Mouse (Mus musculus): ENCODE data around the gene Sema3f. TPM values are rescaled to one million over a fixed set of nuclear protein-coding genes. Genes with fewer than 3 reads are reported as not detected.

The Sema3f gene
- polyA plus RNA-seq, 1 experiment from 2014 or later, result 16.4 TPM

DNA sequence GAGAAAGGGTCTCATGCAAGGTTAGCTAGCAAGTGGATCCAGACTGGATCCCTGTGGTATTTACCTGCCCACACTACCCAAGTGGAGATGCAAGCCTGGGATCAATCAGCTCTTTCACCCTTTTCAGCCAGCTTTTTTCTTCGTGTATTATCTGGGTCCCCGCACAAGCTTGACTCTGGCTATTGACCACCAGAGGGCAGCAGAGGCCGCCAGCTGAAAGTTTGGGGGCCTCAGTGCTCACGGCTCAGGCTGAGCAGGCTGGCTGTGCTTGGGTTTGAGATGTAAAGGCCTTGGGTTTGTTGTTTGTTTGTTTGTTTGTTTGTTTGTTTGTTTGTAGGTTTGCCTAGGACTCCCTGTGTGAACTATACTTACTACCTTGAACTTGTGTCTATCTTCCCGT lies 64.7 kb downstream of the Sema3f start:
- Histone ChIP-seq H3K36me3 (no peaks in the 10 kb centered on the region), H3K27ac (no peak overlapping the region), H3K4me1 (replicated peaks) (peaks cover 41% of the 10 kb centered on the region), H3K4me3 (no peak overlapping the region), H3K9me3 (no peaks in the 10 kb centered on the region), H3K27me3 (ENCODE audit: insufficient read depth, poor library complexity, severe bottlenecking) (0 out of 2 replicates have a peak, but pooled peaks cover 4% of the 10 kb centered on the region)
- 9% methylated on average over 5 of the region's 5 CpGs for WGBS
- DNase-seq (ENCODE audit: low spot score), result peak; percentile 86

DNA sequence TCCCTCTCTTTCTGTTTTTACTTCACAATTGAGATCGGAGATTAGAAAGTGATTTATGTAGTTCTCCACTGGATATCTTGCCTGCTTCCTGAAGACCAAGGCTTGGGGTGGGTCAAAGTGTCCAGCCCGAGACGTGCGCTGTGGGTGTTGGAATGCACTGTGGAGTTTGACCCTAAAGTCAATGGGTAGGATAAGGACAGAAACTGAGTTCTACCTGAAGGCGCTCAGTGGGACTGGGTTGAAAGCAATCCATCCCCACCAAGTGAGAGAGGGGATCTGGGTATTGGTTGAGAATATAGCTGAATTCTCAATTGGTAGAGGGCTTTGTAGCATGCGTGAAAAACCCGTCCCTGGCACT lies 65.1 kb downstream of the Sema3f start:
- DNase-seq (ENCODE audit: low spot score), result no peak
- H3K27ac ChIP-seq, result peak overlapping the region; percentile 90
- no peaks in the 10 kb centered on the region for H3K36me3 ChIP-seq
- WGBS, result 61% methylated on average over 7 of the region's 7 CpGs
- peak overlapping the region; percentile 52; the same call in 1 of the 2 replicates for H3K4me3 ChIP-seq
- H3K9me3 ChIP-seq, result no peaks in the 10 kb centered on the region
- H3K4me1 ChIP-seq (replicated peaks), result peaks cover 41% of the 10 kb centered on the region
- 0 out of 2 replicates have a peak, but pooled peaks cover 2% of the 10 kb centered on the region for H3K27me3 ChIP-seq (ENCODE audit: insufficient read depth, poor library complexity, severe bottlenecking)

DNA sequence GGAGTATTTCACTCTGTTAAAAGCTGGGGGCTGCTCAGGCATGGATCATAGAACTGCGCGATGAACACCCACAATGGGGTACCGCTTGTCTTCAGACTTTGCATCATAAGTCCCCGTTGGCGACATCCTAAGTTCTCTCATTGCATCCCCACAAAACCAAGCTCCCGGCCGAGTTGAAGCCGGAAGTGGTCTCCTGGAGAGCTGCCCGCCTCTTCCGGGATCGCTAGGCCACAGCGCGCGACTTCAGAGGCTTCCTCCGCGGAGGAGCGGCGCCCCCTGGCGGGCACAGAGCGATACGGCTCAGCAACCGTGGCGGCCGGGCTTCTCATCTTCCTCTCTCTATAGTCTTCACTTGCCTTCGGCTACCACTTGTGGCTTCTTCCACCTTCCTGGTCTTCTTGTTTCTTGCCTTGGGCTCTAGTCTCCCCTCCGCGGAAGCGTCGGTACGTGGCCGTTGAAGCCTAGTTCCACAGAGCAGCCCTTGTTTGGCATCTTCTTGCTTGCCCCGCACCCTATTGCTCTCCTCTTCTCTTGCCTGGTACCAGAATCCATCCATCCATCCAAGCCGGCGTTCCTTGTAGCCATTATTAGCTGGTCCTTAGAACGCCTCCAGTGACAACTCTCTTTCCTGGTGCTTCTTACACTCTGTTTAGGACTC lies 65.7 kb downstream of the Sema3f start:
- peak overlapping the region; percentile 90 for H3K27ac ChIP-seq
- 6% methylated on average over 35 of the region's 35 CpGs for WGBS

DNA sequence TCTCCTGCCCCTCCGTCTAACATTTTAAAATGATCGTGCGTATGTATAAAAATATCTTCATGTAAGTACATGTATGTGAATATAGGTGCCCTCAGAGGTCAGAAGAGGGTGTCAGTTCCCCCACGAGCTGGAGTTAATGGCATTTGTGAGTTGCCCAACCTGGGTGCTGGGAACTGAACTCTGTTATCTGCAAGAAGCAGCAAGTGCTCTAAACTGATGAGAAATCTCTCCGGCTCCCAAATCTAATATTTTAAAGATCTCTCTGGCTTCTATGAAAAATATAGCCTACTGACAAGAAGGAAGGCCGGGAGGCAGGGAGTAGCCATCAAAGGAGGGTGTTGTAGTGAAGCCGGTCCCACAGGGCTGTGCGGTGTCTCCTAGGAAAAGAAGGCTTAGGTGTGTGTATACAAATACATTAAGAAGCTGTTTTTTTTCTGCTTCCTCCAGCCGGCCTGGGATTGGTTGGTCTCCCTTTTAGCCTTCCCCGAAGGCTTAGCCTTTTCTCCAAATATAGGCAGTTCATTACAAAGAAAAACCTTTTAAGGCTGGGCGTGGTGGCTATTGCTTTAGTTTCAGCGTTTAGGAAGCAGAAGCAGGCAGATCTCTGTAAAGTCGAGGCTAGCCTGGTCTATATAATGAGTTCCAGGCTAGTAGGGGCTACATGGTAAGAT lies 66.6 kb downstream of the Sema3f start:
- Histone ChIP-seq H3K4me1 (replicated peaks) (peaks cover 49% of the 10 kb centered on the region), H3K9me3 (no peaks in the 10 kb centered on the region), H3K4me3 (peak overlapping the region; percentile 52; the same call in 1 of the 2 replicates), H3K27ac (peak overlapping the region; percentile 90), H3K36me3 (no peaks in the 10 kb centered on the region), H3K27me3 (ENCODE audit: insufficient read depth, poor library complexity, severe bottlenecking) (no peaks in the 10 kb centered on the region)
- DNase-seq (ENCODE audit: low spot score), result no peak
- WGBS, result 93% methylated on average over 13 of the region's 13 CpGs

More for the DNA sequence above, 65.7 kb downstream of the Sema3f start:
- Histone ChIP-seq H3K27me3 (ENCODE audit: insufficient read depth, poor library complexity, severe bottlenecking) (no peaks in the 10 kb centered on the region), H3K4me1 (replicated peaks) (peaks cover 42% of the 10 kb centered on the region), H3K9me3 (no peaks in the 10 kb centered on the region), H3K36me3 (no peaks in the 10 kb centered on the region), H3K4me3 (peak overlapping the region; percentile 52)
- DNase-seq (ENCODE audit: low spot score), result peak; percentile 92

DNA sequence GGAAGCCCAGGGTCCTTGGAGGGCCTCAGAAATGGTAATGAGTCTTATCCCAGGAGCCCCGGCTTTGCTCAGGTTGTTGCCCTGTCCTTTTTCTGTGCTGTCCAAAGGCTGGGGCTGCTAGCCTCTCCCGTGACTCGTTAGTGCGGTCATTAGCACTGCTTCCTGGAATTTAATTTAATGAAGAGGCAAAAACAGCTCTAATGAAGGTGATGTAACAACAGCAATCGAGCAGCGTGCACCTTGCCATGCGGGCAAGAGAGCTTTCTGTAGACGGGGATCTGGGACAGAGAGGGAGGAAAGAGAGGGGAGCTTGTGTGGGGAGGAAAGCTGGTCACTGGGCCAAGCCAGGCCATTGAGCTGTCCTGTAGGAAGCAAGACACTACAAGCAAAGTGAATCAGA lies 68.6 kb downstream of the Sema3f start:
- H3K4me3 ChIP-seq, result no peak overlapping the region
- no peak for DNase-seq (ENCODE audit: low spot score)
- WGBS, result 47% methylated on average over 8 of the region's 8 CpGs
- no peaks in the 10 kb centered on the region for H3K36me3 ChIP-seq
- peaks cover 62% of the 10 kb centered on the region for H3K4me1 ChIP-seq (replicated peaks)
- no peaks in the 10 kb centered on the region for H3K9me3 ChIP-seq
- no peaks in the 10 kb centered on the region for H3K27me3 ChIP-seq (ENCODE audit: insufficient read depth, poor library complexity, severe bottlenecking)
- H3K27ac ChIP-seq, result peak overlapping the region; percentile 81

DNA sequence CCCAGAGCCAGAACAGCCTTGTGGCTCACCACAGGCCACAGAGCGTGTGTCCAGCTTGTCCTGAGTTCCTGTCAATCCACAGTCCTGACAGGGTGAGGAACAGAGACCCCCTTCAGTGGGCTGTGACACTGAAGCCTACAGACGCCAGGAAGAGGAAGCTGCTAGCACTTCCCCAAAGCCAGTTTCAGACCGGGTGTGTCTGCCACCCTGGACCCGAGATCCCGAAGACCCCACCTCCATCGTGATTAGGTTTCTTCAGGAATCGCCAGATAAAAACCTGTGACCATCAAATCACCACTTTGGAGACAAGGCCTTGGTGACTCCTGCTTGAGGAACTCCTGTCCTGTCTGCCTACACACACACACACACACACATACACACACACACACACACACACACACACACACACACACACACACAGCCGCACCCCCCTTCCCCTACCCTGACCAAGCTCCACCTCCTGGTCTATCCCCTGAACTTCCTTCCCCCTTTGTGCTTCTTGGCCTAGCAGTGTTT lies 70.0 kb downstream of the Sema3f start:
- peak overlapping the region; percentile 79 for H3K27ac ChIP-seq
- no peaks in the 10 kb centered on the region for H3K36me3 ChIP-seq
- whole genome bisulfite sequencing, result 30% methylated on average over 8 of the region's 8 CpGs
- no peaks in the 10 kb centered on the region for H3K9me3 ChIP-seq
- peak; percentile 41 for DNase-seq (ENCODE audit: low spot score)
- H3K27me3 ChIP-seq (ENCODE audit: insufficient read depth, poor library complexity, severe bottlenecking), result no peaks in the 10 kb centered on the region
- H3K4me3 ChIP-seq, result no peak overlapping the region
- H3K4me1 ChIP-seq (replicated peaks), result peaks cover 75% of the 10 kb centered on the region

DNA sequence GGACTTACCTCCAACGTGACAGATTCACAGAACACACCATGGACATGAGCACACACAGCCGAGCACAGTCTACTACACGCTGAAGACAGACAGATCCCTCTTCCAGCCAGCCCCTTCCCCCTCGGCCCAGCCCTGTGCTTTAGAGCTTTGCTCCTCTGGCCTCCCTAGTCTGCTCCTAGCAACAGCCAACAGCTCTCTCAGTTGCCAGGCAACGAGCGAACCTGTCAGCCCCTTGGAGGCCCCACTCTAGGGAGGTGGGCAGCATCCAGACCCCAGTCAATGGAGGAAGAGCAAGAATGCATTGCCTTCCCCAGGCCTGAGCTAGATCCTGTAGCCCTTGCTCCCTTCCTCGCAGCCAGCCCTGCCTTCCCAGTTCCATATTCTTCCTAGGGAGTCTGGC lies 73.2 kb downstream of the Sema3f start:
- H3K4me1 ChIP-seq (replicated peaks), result peaks cover 87% of the 10 kb centered on the region
- 22% methylated on average over 7 of the region's 7 CpGs for WGBS

DNA sequence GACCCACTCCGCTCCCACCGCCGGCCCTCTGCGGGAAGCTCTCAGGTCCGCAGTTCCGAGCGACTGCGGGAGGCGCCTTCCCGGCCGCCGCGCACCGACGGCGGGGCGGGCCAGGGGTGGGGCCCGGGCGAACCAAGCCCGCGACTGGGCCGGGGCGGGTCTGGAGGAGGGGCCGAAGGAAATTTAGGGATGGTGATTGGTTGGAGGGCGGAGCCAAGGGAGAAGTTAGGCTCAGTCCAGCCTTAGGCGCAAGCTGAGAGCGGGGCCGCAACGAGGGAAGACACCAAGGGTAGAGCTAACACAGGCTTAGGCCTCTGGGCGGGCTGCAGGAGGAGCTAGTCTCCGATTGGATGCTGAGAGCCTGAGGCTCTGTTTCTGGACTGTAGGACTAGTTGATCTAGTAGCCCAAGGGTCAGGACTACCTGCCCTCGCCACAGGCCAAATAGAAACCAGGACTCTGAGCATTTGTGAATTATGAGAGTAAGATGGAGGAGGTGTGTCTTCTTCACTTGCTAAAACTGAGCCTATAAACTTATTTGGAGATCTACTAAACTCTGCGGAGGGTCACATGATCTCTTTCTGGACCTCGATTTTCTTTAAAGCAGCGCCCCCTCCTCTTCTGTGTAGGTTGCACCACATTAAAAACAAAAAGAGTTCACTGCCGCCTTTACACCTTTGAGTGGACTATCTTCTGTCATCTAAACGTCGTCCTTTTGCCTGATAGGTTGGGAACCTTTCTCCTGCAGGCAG lies 74.8 kb downstream of the Sema3f start, which contains the start of gene Gnai2:
Gene Gnai2, minus strand, starts transcription at position 89 of the 750 bp plus-strand sequence.
- WGBS, result 2% methylated on average over 38 of the region's 38 CpGs
- H3K27me3 ChIP-seq (ENCODE audit: insufficient read depth, poor library complexity, severe bottlenecking), result no peaks in the 10 kb centered on the region
- H3K9me3 ChIP-seq, result no peaks in the 10 kb centered on the region
- H3K4me1 ChIP-seq (replicated peaks), result peaks cover 87% of the 10 kb centered on the region
- H3K27ac ChIP-seq, result peak within 1 kb of the TSS; percentile 99
- DNase-seq (ENCODE audit: low spot score), result peak; percentile 97
- H3K4me3 ChIP-seq, result peak within 1 kb of the TSS; percentile 87
- peaks cover 16% of the 10 kb centered on the region for H3K36me3 ChIP-seq

More for the DNA sequence above, 73.2 kb downstream of the Sema3f start:
- peak overlapping the region; percentile 99 for H3K27ac ChIP-seq
- peak; percentile 88 for DNase-seq (ENCODE audit: low spot score)
- H3K9me3 ChIP-seq, result no peaks in the 10 kb centered on the region
- peak overlapping the region; percentile 27 for H3K4me3 ChIP-seq
- peaks cover 11% of the 10 kb centered on the region for H3K36me3 ChIP-seq
- no peaks in the 10 kb centered on the region for H3K27me3 ChIP-seq (ENCODE audit: insufficient read depth, poor library complexity, severe bottlenecking)

DNA sequence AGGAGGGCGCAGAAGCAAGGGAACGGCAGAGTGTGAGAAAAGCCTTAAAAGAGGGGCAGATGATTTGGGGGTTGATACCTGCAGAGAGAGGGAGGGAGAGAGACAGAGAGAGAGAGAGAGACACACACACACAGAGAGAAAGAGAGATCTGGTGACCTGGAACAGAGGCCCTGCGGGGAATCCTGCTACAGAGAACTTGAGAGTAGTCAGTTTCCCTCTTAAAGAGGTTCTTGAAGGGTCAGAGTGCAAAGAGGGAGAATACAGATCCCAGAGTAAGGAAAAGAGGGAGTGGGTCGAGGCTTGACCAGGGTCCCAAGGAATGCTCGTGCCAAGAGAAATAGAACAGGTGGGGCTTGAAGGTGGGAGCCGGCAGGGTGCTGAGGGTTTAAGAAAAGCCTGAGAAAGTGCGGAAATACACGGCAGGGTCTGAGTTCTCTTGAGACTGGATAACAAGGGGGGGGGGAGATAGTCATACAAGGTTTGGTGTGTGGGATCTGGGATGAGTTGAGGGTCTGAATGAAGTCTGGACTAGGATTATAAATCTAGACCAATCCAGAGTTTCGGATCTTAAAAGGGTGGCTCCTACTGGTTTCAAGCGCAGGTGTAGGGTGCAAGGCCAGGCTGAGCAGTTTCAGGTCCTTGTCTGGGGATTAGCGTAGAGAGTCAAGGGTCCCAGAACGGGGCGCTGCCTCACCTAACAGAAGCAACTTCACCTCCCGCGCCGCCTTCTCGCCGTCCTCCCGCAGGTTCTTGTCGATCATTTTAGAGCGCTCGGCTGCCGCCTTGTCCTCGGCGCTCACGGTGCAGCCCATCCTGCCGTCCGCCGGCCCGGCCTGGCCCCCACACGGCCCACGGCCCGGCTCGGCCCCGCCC lies 75.6 kb downstream of the Sema3f start:
- no peaks in the 10 kb centered on the region for H3K27me3 ChIP-seq (ENCODE audit: insufficient read depth, poor library complexity, severe bottlenecking)
- H3K4me1 ChIP-seq (replicated peaks), result peaks cover 87% of the 10 kb centered on the region
- peak overlapping the region; percentile 87 for H3K4me3 ChIP-seq
- no peaks in the 10 kb centered on the region for H3K9me3 ChIP-seq
- under 1% methylated on average over 35 of the region's 35 CpGs for WGBS
- H3K36me3 ChIP-seq, result peaks cover 16% of the 10 kb centered on the region
- DNase-seq (ENCODE audit: low spot score), result no peak
- peak overlapping the region; percentile 99 for H3K27ac ChIP-seq

DNA sequence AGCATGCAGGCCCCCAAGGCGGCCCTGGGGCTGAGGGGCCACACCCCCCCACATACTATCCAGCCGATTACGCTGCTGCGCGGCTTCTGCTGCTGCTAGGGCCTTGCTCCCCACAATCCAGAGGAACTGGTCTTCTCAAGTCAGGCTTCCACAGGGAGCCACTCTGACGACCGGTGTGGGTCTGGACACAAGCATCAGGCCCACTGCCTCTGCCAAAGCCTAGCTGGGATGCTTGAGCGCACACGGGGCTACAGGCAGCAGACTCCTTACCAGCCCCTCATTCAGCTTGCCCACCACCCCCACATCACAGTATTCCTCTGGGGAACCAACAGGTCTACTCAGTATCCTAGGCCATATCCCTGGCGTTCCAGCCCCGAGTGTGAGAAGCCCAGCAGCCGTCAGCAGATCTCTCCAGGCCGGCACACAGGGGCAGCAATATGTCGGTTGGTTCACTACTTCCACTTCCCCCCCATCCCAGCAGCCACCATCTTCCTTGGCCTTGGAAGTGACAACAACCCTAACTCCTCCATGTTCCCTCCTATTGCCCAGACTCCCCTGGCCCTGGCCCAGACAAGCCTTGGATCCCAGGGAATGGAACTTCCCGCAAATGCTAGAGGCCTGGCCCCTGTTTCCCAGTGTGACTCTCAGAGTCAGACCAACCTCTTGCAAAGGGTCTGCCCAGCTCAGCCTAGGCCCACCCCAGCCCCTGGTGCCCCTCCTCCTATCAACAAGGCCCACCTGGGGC lies 76.4 kb downstream of the Sema3f start:
- peaks cover 23% of the 10 kb centered on the region for H3K36me3 ChIP-seq
- peaks cover 87% of the 10 kb centered on the region for H3K4me1 ChIP-seq (replicated peaks)
- H3K9me3 ChIP-seq, result no peaks in the 10 kb centered on the region
- H3K27ac ChIP-seq, result peak overlapping the region; percentile 99
- peak overlapping the region; percentile 87 for H3K4me3 ChIP-seq
- peak; percentile 48 for DNase-seq (ENCODE audit: low spot score)
- no peaks in the 10 kb centered on the region for H3K27me3 ChIP-seq (ENCODE audit: insufficient read depth, poor library complexity, severe bottlenecking)
- 1% methylated on average over 15 of the region's 15 CpGs for WGBS

DNA sequence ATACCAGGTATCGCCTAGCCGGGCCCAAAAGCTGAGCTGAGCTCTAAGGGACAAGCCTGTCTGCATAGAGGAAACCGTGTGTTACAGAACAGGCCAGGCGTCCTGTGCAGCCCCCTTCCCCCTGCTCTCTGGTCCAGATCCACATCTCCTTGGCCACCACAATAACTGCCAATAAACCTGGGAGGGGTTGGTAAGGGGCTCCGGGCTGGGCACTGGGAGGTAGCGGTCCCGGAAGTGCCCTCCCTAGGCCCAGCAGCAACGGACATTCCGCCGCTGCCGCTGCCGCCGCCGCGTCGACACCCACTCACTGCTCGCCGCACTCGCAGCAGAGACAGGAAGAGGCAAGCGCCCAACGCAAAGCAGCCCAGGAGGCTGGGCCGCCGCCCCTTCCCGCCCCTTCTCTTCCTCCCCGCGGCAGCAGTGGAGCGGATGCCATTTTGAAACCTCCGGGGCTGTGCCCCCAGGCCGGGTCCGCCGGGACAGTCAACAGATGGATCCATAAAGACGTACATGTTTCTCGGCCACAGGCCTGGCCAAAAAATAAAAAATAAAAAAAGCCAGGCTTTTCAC lies 77.1 kb downstream of the Sema3f start:
- peak; percentile 75 for DNase-seq (ENCODE audit: low spot score)
- WGBS, result under 1% methylated on average over 33 of the region's 33 CpGs
- peaks cover 30% of the 10 kb centered on the region for H3K36me3 ChIP-seq
- peak overlapping the region; percentile 99 for H3K27ac ChIP-seq
- H3K4me1 ChIP-seq (replicated peaks), result peaks cover 94% of the 10 kb centered on the region
- no peaks in the 10 kb centered on the region for H3K9me3 ChIP-seq
- H3K27me3 ChIP-seq (ENCODE audit: insufficient read depth, poor library complexity, severe bottlenecking), result no peaks in the 10 kb centered on the region
- peak overlapping the region; percentile 87 for H3K4me3 ChIP-seq
